Mouse (Mus musculus) lung, embryonic 15.5 days (tissue): ENCODE measurements at regions not wholly inside any gene's neighbourhood (a gene's known extent, or its start where the extent isn't known, plus 50 kb on each side); places are given as distances from the start of the nearest gene placed in this dataset.
A peak's percentile ranks its signal among the peaks of the same experiment; 100 is the strongest.

Experiments used
- ATAC-seq: fragments of 200-750 bp; cut with Nextera tagmentation; 2 replicates; pipeline ENCODE4 v1.8.0; 2017; ENCODE audit warnings: moderate number of reproducible peaks, borderline replicate concordance; ENCODE audit not compliant: low FRiP score, low TSS enrichment; ENCODE audit errors: extremely low read depth
- H3K27ac ChIP-seq: fragments of 300-500 bp; sonication (generic); 2 replicates; pipeline ENCODE4 v1.5.1; 2015; ENCODE audit warnings: moderate library complexity, mild to moderate bottlenecking, inconsistent platforms
- H3K27me3 ChIP-seq: fragments of 300-500 bp; sonication (generic); 2 replicates; pipeline ENCODE4 v1.6.1; 2015; ENCODE audit warnings: inconsistent platforms
- H3K36me3 ChIP-seq: fragments of 300-500 bp; sonication (generic); 2 replicates; pipeline ENCODE4 v1.6.1; 2015; ENCODE audit warnings: inconsistent platforms
- H3K4me1 ChIP-seq: fragments of 300-500 bp; sonication (generic); 2 replicates; pipeline ENCODE4 v1.6.1; 2015; ENCODE audit warnings: inconsistent platforms
- H3K4me2 ChIP-seq: fragments of 300-500 bp; sonication (generic); 2 replicates; pipeline ENCODE4 v1.6.1; 2015; ENCODE audit warnings: inconsistent platforms, mild to moderate bottlenecking, moderate library complexity
- H3K4me3 ChIP-seq: fragments of 300-500 bp; sonication (generic); 2 replicates; pipeline ENCODE4 v1.5.1; 2015; ENCODE audit warnings: mild to moderate bottlenecking, inconsistent platforms
- H3K9ac ChIP-seq: fragments of 300-500 bp; sonication (generic); 2 replicates; pipeline ENCODE4 v1.6.1; 2015; ENCODE audit warnings: inconsistent platforms
- H3K9me3 ChIP-seq: fragments of 300-500 bp; sonication (generic); 2 replicates; pipeline ENCODE4 v1.6.1; 2016; ENCODE audit warnings: inconsistent platforms
- WGBS: fragments of 180-500 bp; shearing (Covaris S2); methylation state at CpG from one replicate; pipeline ENCODE4 v1.1.7; 2015; 5-methylcytosine and 5-hydroxymethylcytosine counted together

- ATAC-seq: no peak
- H3K4me3 ChIP-seq: no peak overlapping the region
- no peaks in the 10 kb centered on the region for H3K27me3 ChIP-seq
- no peak overlapping the region for H3K9ac ChIP-seq
- H3K4me2 ChIP-seq: no peak overlapping the region
- H3K27ac ChIP-seq: no peak overlapping the region
- H3K36me3 ChIP-seq: no peaks in the 10 kb centered on the region
- H3K4me1 ChIP-seq: no peaks in the 10 kb centered on the region
- WGBS: 49% methylated on average over 9 of the region's 9 CpGs
- no peaks in the 10 kb centered on the region for H3K9me3 ChIP-seq
Observed at GRCm38 (mm10) chr4:8370786-8371185, 131.9 kb upstream of the Car8 start.

- Histone ChIP-seq H3K27ac (no peak overlapping the region), H3K9ac (no peak overlapping the region), H3K9me3 (no peaks in the 10 kb centered on the region), H3K27me3 (no peaks in the 10 kb centered on the region), H3K4me1 (no peaks in the 10 kb centered on the region), H3K4me2 (no peak overlapping the region), H3K36me3 (no peaks in the 10 kb centered on the region), H3K4me3 (no peak overlapping the region)
- WGBS: 57% methylated on average over 13 of the region's 13 CpGs
- ATAC-seq: peak; percentile 61; the same call in 1 of the 2 replicates
Observed at GRCm38 (mm10) chr4:8367487-8368276, 128.8 kb upstream of the Car8 start.

GRCm38 (mm10) chr4:8366978-8367377, 128.1 kb upstream of the Car8 start:
- no peaks in the 10 kb centered on the region for H3K9me3 ChIP-seq
- H3K4me3 ChIP-seq: no peak overlapping the region
- 67% methylated on average over 4 of the region's 4 CpGs for WGBS
- H3K27ac ChIP-seq: no peak overlapping the region
- no peaks in the 10 kb centered on the region for H3K27me3 ChIP-seq
- no peak for ATAC-seq
- no peak overlapping the region for H3K4me2 ChIP-seq
- no peaks in the 10 kb centered on the region for H3K36me3 ChIP-seq
- no peak overlapping the region for H3K9ac ChIP-seq
- no peaks in the 10 kb centered on the region for H3K4me1 ChIP-seq

GRCm38 (mm10) chr4:8362409-8362808, 123.6 kb upstream of the Car8 start:
- no peaks in the 10 kb centered on the region for H3K27me3 ChIP-seq
- H3K4me3 ChIP-seq: no peak overlapping the region
- no peaks in the 10 kb centered on the region for H3K9me3 ChIP-seq
- no peak for ATAC-seq
- no peaks in the 10 kb centered on the region for H3K4me1 ChIP-seq
- no peak overlapping the region for H3K27ac ChIP-seq
- H3K9ac ChIP-seq: no peak overlapping the region
- no peak overlapping the region for H3K4me2 ChIP-seq
- WGBS: 61% methylated on average over 4 of the region's 4 CpGs
- H3K36me3 ChIP-seq: no peaks in the 10 kb centered on the region

GRCm38 (mm10) chr4:8361931-8362330, 123.1 kb upstream of the Car8 start:
- H3K27ac ChIP-seq: no peak overlapping the region
- 46% methylated on average over 2 of the region's 2 CpGs for WGBS
- H3K9me3 ChIP-seq: no peaks in the 10 kb centered on the region
- no peaks in the 10 kb centered on the region for H3K27me3 ChIP-seq
- no peak for ATAC-seq
- no peak overlapping the region for H3K4me2 ChIP-seq
- H3K4me3 ChIP-seq: no peak overlapping the region
- no peak overlapping the region for H3K9ac ChIP-seq
- no peaks in the 10 kb centered on the region for H3K4me1 ChIP-seq
- H3K36me3 ChIP-seq: no peaks in the 10 kb centered on the region

GRCm38 (mm10) chr4:8361305-8361704, 122.5 kb upstream of the Car8 start:
- ATAC-seq: no peak
- no peak overlapping the region for H3K27ac ChIP-seq
- H3K27me3 ChIP-seq: no peaks in the 10 kb centered on the region
- H3K9me3 ChIP-seq: no peaks in the 10 kb centered on the region
- H3K4me3 ChIP-seq: no peak overlapping the region
- H3K9ac ChIP-seq: no peak overlapping the region
- H3K36me3 ChIP-seq: no peaks in the 10 kb centered on the region
- H3K4me2 ChIP-seq: no peak overlapping the region
- H3K4me1 ChIP-seq: no peaks in the 10 kb centered on the region

- H3K36me3 ChIP-seq: no peaks in the 10 kb centered on the region
- no peaks in the 10 kb centered on the region for H3K9me3 ChIP-seq
- no peaks in the 10 kb centered on the region for H3K27me3 ChIP-seq
- H3K27ac ChIP-seq: no peak overlapping the region
- ATAC-seq: no peak
- H3K4me3 ChIP-seq: no peak overlapping the region
- H3K4me2 ChIP-seq: no peak overlapping the region
- WGBS: 63% methylated on average over 1 of the region's 1 CpGs
- H3K9ac ChIP-seq: no peak overlapping the region
- H3K4me1 ChIP-seq: no peaks in the 10 kb centered on the region
Observed at GRCm38 (mm10) chr4:8357443-8357842, 118.6 kb upstream of the Car8 start.

GRCm38 (mm10) chr4:8341928-8342327, 103.1 kb upstream of the Car8 start:
- 63% methylated on average over 4 of the region's 4 CpGs for WGBS

GRCm38 (mm10) chr4:8309241-8309987, 70.6 kb upstream of the Car8 start:
- Histone ChIP-seq H3K27me3 (no peaks in the 10 kb centered on the region), H3K4me3 (no peak overlapping the region), H3K9ac (no peak overlapping the region), H3K9me3 (no peaks in the 10 kb centered on the region), H3K36me3 (no peaks in the 10 kb centered on the region), H3K27ac (no peak overlapping the region), H3K4me2 (no peak overlapping the region), H3K4me1 (no peaks in the 10 kb centered on the region)
- 83% methylated on average over 10 of the region's 10 CpGs for WGBS
- no peak for ATAC-seq

More at GRCm38 (mm10) chr4:8341928-8342327, 103.1 kb upstream of the Car8 start:
- Histone ChIP-seq H3K4me1 (no peaks in the 10 kb centered on the region), H3K27ac (no peak overlapping the region), H3K4me2 (no peak overlapping the region), H3K36me3 (no peaks in the 10 kb centered on the region), H3K9me3 (no peaks in the 10 kb centered on the region), H3K9ac (no peak overlapping the region), H3K4me3 (no peak overlapping the region), H3K27me3 (no peaks in the 10 kb centered on the region)
- no peak for ATAC-seq

GRCm38 (mm10) chr4:8292563-8292962, 53.7 kb upstream of the Car8 start:
- Histone ChIP-seq H3K9me3 (no peaks in the 10 kb centered on the region), H3K27me3 (no peaks in the 10 kb centered on the region), H3K9ac (no peak overlapping the region), H3K36me3 (no peaks in the 10 kb centered on the region), H3K4me3 (no peak overlapping the region), H3K4me1 (no peaks in the 10 kb centered on the region), H3K4me2 (no peak overlapping the region), H3K27ac (no peak overlapping the region)
- no peak for ATAC-seq
- 89% methylated on average over 1 of the region's 1 CpGs for WGBS

GRCm38 (mm10) chr4:8291528-8292492, 53.0 kb upstream of the Car8 start:
- Histone ChIP-seq H3K9me3 (no peaks in the 10 kb centered on the region), H3K4me3 (no peak overlapping the region), H3K9ac (no peak overlapping the region), H3K4me2 (no peak overlapping the region), H3K27ac (no peak overlapping the region), H3K36me3 (no peaks in the 10 kb centered on the region), H3K4me1 (no peaks in the 10 kb centered on the region), H3K27me3 (no peaks in the 10 kb centered on the region)
- 58% methylated on average over 11 of the region's 11 CpGs for WGBS
- ATAC-seq: no peak
